Comparison of ENCODE assay signal across 8 mouse cellular contexts in the genomic region with DNA sequence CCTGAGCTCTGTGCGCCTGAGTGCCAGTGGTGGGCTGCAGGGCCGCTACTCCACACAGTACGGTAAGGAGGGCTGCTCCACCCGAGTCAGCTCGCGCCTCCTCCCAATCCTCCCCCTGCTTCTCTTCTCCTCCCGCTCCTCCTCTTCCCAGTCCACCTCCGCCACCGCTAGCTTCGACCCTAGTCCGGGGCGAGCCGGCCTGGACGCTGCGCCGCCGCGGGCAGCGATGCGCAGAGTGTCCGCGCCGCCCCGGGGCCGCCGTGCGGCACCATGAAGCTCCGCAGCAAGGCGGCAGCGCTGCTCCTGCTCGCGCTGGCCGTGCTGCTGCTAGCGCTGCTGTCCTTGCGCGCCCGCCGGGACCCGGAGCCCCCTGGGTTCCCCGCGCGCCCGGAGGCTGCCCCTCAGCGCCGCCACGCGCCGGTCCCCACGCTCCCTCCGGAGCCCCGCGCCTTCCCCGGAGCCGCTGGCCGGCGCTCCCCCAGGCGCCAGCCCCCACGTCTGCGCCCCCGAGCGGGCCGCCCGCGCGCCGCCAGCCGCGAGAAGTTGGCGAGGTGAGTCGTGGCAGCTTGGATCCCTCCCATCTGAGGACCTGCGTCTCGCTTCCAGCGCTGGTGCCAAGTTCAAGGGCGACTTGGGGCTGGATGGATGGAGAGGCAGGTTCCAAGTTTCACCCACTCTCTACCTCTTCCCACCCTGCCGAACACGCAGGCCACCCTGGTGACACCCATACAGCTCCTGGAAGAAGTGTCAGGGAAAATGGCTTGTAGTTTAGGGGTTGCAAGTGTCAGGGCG. TPM values are rescaled to one million over a fixed set of nuclear protein-coding genes. Genes with fewer than 3 reads are reported as not detected.
DNase-seq lines count a peak whose midpoint lies in the region; ATAC-seq and TF ChIP-seq lines count a peak whose summit lies in the region.

A gene (plus strand): TSS at position 161 of the 792 bp plus-strand sequence.

- H3K9me3 ChIP-seq in forebrain, embryonic 13.5 days (replicated peaks), result no peaks in the 10 kb centered on the region
- H3K9me3 ChIP-seq in midbrain, embryonic 11.5 days (ENCODE audit: control insufficient read depth, low read length), result no peaks in the 10 kb centered on the region
- H3K9me3 ChIP-seq in stomach, embryonic 14.5 days (ENCODE audit: control insufficient read depth, low read depth, low read length), result no peaks in the 10 kb centered on the region

- H3K27me3 ChIP-seq in C2C12 (ENCODE audit: control insufficient read depth, insufficient read depth, insufficient read length) (no peaks in the 10 kb centered on the region), Patski (no peaks in the 10 kb centered on the region)
- H3K27me3 ChIP-seq in forebrain, embryonic 13.5 days, result peaks cover 43% of the 10 kb centered on the region
- H3K27me3 ChIP-seq in midbrain, embryonic 11.5 days (ENCODE audit: control insufficient read depth, insufficient read depth, low read length), result peaks cover 7% of the 10 kb centered on the region
- H3K27me3 ChIP-seq in stomach, embryonic 14.5 days (ENCODE audit: control insufficient read depth, insufficient read depth, low read length), result no peaks in the 10 kb centered on the region

- H3K27ac ChIP-seq in forebrain, embryonic 13.5 days, result no peak within 1 kb of the TSS
- no peak within 1 kb of the TSS for H3K27ac ChIP-seq in midbrain, embryonic 11.5 days (ENCODE audit: low read depth, low read length)
- no peak within 1 kb of the TSS for H3K27ac ChIP-seq in stomach, embryonic 14.5 days (ENCODE audit: low read length)

- H3K9ac ChIP-seq in forebrain, embryonic 13.5 days, result peak within 1 kb of the TSS; percentile 76
- peak within 1 kb of the TSS; percentile 43 for H3K9ac ChIP-seq in midbrain, embryonic 11.5 days (ENCODE audit: low read length)
- H3K9ac ChIP-seq in stomach, embryonic 14.5 days (replicated peaks; ENCODE audit: low read depth, low read length), result peak within 1 kb of the TSS; percentile 50

- peak within 1 kb of the TSS; percentile 61 for H3ac ChIP-seq in C2C12 (ENCODE audit: control insufficient read depth, insufficient read length, low read depth)

- peak within 1 kb of the TSS; percentile 59 for H3K4me3 ChIP-seq in C2C12 (ENCODE audit: insufficient read depth, poor library complexity, severe bottlenecking)
- peak within 1 kb of the TSS; percentile 68 for H3K4me3 ChIP-seq in forebrain, embryonic 13.5 days
- H3K4me3 ChIP-seq in midbrain, embryonic 11.5 days (ENCODE audit: low read depth, low read length), result peak within 1 kb of the TSS; percentile 45
- peak within 1 kb of the TSS; percentile 56 for H3K4me3 ChIP-seq in stomach, embryonic 14.5 days (ENCODE audit: low read depth, low read length)

- peak; percentile 61 for ATAC-seq in Patski
- ATAC-seq in forebrain, embryonic 13.5 days, result peak; percentile 90
- peak; percentile 90 for ATAC-seq in midbrain, embryonic 11.5 days (ENCODE audit: low FRiP score)
- ATAC-seq in stomach, embryonic 14.5 days (ENCODE audit: insufficient number of reproducible peaks, insufficient read depth, low FRiP score, low read depth), result peak; percentile 88

- POLR2A ChIA-PET in Patski (lab: Charles Lee), result interaction anchor here (1.0 to 1.7 kb wide), 6 partner anchors 20 to 59 kb away, joined by 3 to 7 read pairs (median 4); no protein-coding TSS in a partner anchor

- H3K4me2 ChIP-seq in forebrain, embryonic 13.5 days, result peak within 1 kb of the TSS; percentile 99
- peak within 1 kb of the TSS; percentile 63 for H3K4me2 ChIP-seq in midbrain, embryonic 11.5 days
- H3K4me2 ChIP-seq in stomach, embryonic 14.5 days (replicated peaks; ENCODE audit: low read depth, low read length), result peak within 1 kb of the TSS; percentile 94

- TF ChIP-seq CTCF in C2C12 (IDR thresholded peaks at IDR 0.05; ENCODE audit: control insufficient read depth, insufficient read depth, insufficient read length), result peak; percentile 5
- TF ChIP-seq CTCF in Patski (IDR thresholded peaks at IDR 0.05), result peak; percentile 54

- no peaks in the 10 kb centered on the region for H3K36me3 ChIP-seq in C2C12 (ENCODE audit: control insufficient read depth, insufficient read depth)
- no peaks in the 10 kb centered on the region for H3K36me3 ChIP-seq in forebrain, embryonic 13.5 days (ENCODE audit: poor library complexity, severe bottlenecking)
- no peaks in the 10 kb centered on the region for H3K36me3 ChIP-seq in midbrain, embryonic 11.5 days (ENCODE audit: control insufficient read depth, insufficient read depth, low read length)
- no peaks in the 10 kb centered on the region for H3K36me3 ChIP-seq in stomach, embryonic 14.5 days (ENCODE audit: control insufficient read depth, insufficient read depth, low read length)

- CTCF ChIA-PET in Patski (lab: Charles Lee), result interaction anchor here (2.0 to 2.4 kb wide), 2 partner anchors 29 to 33 kb away, joined by 6 to 13 read pairs; a partner anchor contains a TSS

- no peak for DNase-seq in Patski (ENCODE audit: low read depth, low spot score)
- DNase-seq in heart, postnatal 4 days, result peak; percentile 59
- DNase-seq in left cerebral cortex, adult 18-20 months (ENCODE audit: low spot score in 2 of 2), result peak; percentile 15 to 39
- DNase-seq in midbrain, embryonic 11.5 days (ENCODE audit: low spot score, missing footprints), result peak; percentile 94
- DNase-seq in thymus, postnatal 0 days (ENCODE audit: low spot score), result no peak

- H3K4me1 ChIP-seq in forebrain, embryonic 13.5 days, result peaks cover 20% of the 10 kb centered on the region
- peaks cover 6% of the 10 kb centered on the region; the same call in 1 of the 2 replicates for H3K4me1 ChIP-seq in midbrain, embryonic 11.5 days (ENCODE audit: control insufficient read depth, insufficient read depth, low read length)
- no peaks in the 10 kb centered on the region; the same call in 1 of the 2 replicates for H3K4me1 ChIP-seq in stomach, embryonic 14.5 days (ENCODE audit: control insufficient read depth, insufficient read depth, low read length)

- peaks cover 53% of the 10 kb centered on the region for H3K79me2 ChIP-seq in C2C12 (ENCODE audit: control insufficient read depth, insufficient read depth)

- WGBS in forebrain, embryonic 13.5 days, result under 1% methylated on average over 67 of the region's 77 CpGs
- under 1% methylated on average over 57 of the region's 77 CpGs for WGBS in midbrain, embryonic 11.5 days
- under 1% methylated on average over 71 of the region's 77 CpGs for WGBS in stomach, embryonic 14.5 days

- in situ Hi-C loops in Patski (cut with MboI; ENCODE audit: low pct_unique_long_range_greater_than_20kb), result loop anchor here (5.0 to 10.0 kb wide), 3 partner anchors 32 to 130 kb away; a partner anchor contains a TSS

- H3K79me3 ChIP-seq in C2C12 (ENCODE audit: low read depth), result peaks cover 26% of the 10 kb centered on the region

TF ChIP-seq in C2C12, 6 proteins besides CTCF, POLR2A, EP300 and RAD21:
- TF ChIP-seq FOSL1 (IDR thresholded peaks at IDR 0.05; ENCODE audit: insufficient read depth, low read length, poor library complexity, severe bottlenecking) (no peak), MYOG (IDR thresholded peaks at IDR 0.05; ENCODE audit: control insufficient read depth, extremely low read depth, insufficient read length) (no peak), MYOD1 (IDR thresholded peaks at IDR 0.05; ENCODE audit: control insufficient read depth, insufficient read length, low read depth) (no peak), MAX (IDR thresholded peaks at IDR 0.05) (no peak), USF1 (IDR thresholded peaks at IDR 0.05; ENCODE audit: low read depth) (no peak)

RNA-seq across cellular contexts. Expression of the gene that starts here (rescaled TPM):
- polyA plus RNA-seq in C2C12 (2012; fragmentation: generic; extraction: Trizol) (3.5 TPM), Patski (2021) (96.2 TPM)
- 0.85 and 1.0 TPM in 2 replicates for polyA plus RNA-seq in forebrain, embryonic 13.5 days (2015; fragmentation: Nextera tagmentation; extraction: Ambion mirVana)
- total RNA-seq in heart, postnatal 4 days (2021), result 1 to 10 TPM; 9.2 to 9.6 TPM
- 1 to 10 TPM; 1.2 to 1.3 TPM for total RNA-seq in left cerebral cortex, adult 18-20 months (2021)
- polyA plus RNA-seq in midbrain, embryonic 11.5 days (2014; fragmentation: Nextera tagmentation; extraction: Ambion mirVana), result 3.3 and 3.8 TPM in 2 replicates
- 1.7 and 2.0 TPM in 2 replicates for polyA plus RNA-seq in stomach, embryonic 14.5 days (2014; fragmentation: Nextera tagmentation; extraction: Ambion mirVana)
- 0.96 and 1.2 TPM in 2 replicates for polyA plus RNA-seq in thymus, postnatal 0 days (2015; fragmentation: Nextera tagmentation; extraction: Ambion mirVana)

Comparison
In these comparisons a context has a peak if more than half of its experiments do, and no peak if none do; other contexts are left out.
1. RNA of the gene that starts here (total RNA-seq): 9.2 to 9.6 TPM in heart, postnatal 4 days; 1.2 to 1.3 TPM in left cerebral cortex, adult 18-20 months; every median in the first group is over 4 times any median in the second.
2. RNA of the gene that starts here (polyA plus RNA-seq): 96.2 TPM in Patski (single experiment); 3.3 to 3.8 TPM in midbrain, embryonic 11.5 days, 3.5 TPM in C2C12 (single experiment), 1.7 to 2.0 TPM in stomach, embryonic 14.5 days, 0.96 to 1.2 TPM in thymus, postnatal 0 days and 0.85 to 1.0 TPM in forebrain, embryonic 13.5 days; every median in the first group is over 10 times any median in the second.
3. DNase-seq: peak in heart, postnatal 4 days (single experiment), left cerebral cortex, adult 18-20 months (2 of 2) and midbrain, embryonic 11.5 days (single experiment); none in Patski (single experiment) and thymus, postnatal 0 days (single experiment).
4. Peak in every context shown above with its lines, with median percentiles within 50 percentile points of each other: H3K4me3 ChIP-seq, ATAC-seq, H3K4me2 ChIP-seq and H3K9ac ChIP-seq.